Mouse (Mus musculus): ENCODE data around the gene Atp9a. TPM values are rescaled to one million over a fixed set of nuclear protein-coding genes. Genes with fewer than 3 reads are reported as not detected.
A peak's percentile ranks its signal among the peaks of the same experiment; 100 is the strongest.

Gene Atp9a
- polyA plus RNA-seq, 1 experiment from 2014 or later: 155 TPM

- Histone ChIP-seq H3K4me3 (no peak overlapping the region), H3K36me3 (replicated peaks) (peaks cover 23% of the 10 kb centered on the region), H3K9ac (no peak overlapping the region), H3K27ac (peak overlapping the region; percentile 20), H3K27me3 (replicated peaks) (no peaks in the 10 kb centered on the region), H3K4me1 (peaks cover 6% of the 10 kb centered on the region; the same call in 1 of the 2 replicates), H3K4me2 (no peak overlapping the region), H3K9me3 (no peaks in the 10 kb centered on the region)
- WGBS: 21% methylated on average over 13 of the region's 13 CpGs
- ATAC-seq (replicated peaks): 0 out of 2 replicates have a peak, but pooled peaks have one; percentile 39
Observed at GRCm38 (mm10) chr2:168702266-168702665, 39.9 kb downstream of the Atp9a start.

GRCm38 (mm10) chr2:168695027-168695403 lies 47.2 kb downstream of the Atp9a start:
- ATAC-seq (replicated peaks): no peak
- no peak overlapping the region for H3K4me2 ChIP-seq
- H3K9me3 ChIP-seq: no peaks in the 10 kb centered on the region
- no peak overlapping the region for H3K27ac ChIP-seq
- WGBS: 81% methylated on average over 7 of the region's 7 CpGs
- no peak overlapping the region for H3K4me3 ChIP-seq
- H3K4me1 ChIP-seq: peaks cover 6% of the 10 kb centered on the region
- no peak overlapping the region for H3K9ac ChIP-seq
- H3K36me3 ChIP-seq (replicated peaks): peaks cover 9% of the 10 kb centered on the region; the same call in 1 of the 2 replicates
- H3K27me3 ChIP-seq (replicated peaks): no peaks in the 10 kb centered on the region

- ATAC-seq (replicated peaks): no peak
- WGBS: 6% methylated on average over 27 of the region's 27 CpGs
- no peaks in the 10 kb centered on the region for H3K9me3 ChIP-seq
- no peak overlapping the region for H3K27ac ChIP-seq
- no peak overlapping the region for H3K9ac ChIP-seq
- H3K4me1 ChIP-seq: peaks cover 6% of the 10 kb centered on the region
- H3K4me2 ChIP-seq: no peak overlapping the region
- no peaks in the 10 kb centered on the region for H3K27me3 ChIP-seq (replicated peaks)
- H3K4me3 ChIP-seq: no peak overlapping the region
- H3K36me3 ChIP-seq (replicated peaks): peaks cover 9% of the 10 kb centered on the region; the same call in 1 of the 2 replicates
Observed at GRCm38 (mm10) chr2:168694379-168695026, 47.7 kb downstream of the Atp9a start.

- H3K9me3 ChIP-seq: no peaks in the 10 kb centered on the region
- H3K4me1 ChIP-seq: peaks cover 6% of the 10 kb centered on the region
- no peak overlapping the region for H3K4me2 ChIP-seq
- no peak overlapping the region for H3K9ac ChIP-seq
- no peak overlapping the region for H3K27ac ChIP-seq
- no peak for ATAC-seq (replicated peaks)
- peaks cover 12% of the 10 kb centered on the region; the same call in 1 of the 2 replicates for H3K36me3 ChIP-seq (replicated peaks)
- 50% methylated on average over 6 of the region's 6 CpGs for WGBS
- no peaks in the 10 kb centered on the region for H3K27me3 ChIP-seq (replicated peaks)
- no peak overlapping the region for H3K4me3 ChIP-seq
Observed at GRCm38 (mm10) chr2:168691774-168692173, 50.4 kb downstream of the Atp9a start.

GRCm38 (mm10) chr2:168687326-168687725 lies 54.9 kb downstream of the Atp9a start:
- ATAC-seq (replicated peaks): no peak
- 84% methylated on average over 12 of the region's 12 CpGs for WGBS
- H3K27ac ChIP-seq: no peak overlapping the region
- H3K9me3 ChIP-seq: no peaks in the 10 kb centered on the region
- H3K27me3 ChIP-seq (replicated peaks): no peaks in the 10 kb centered on the region
- peaks cover 5% of the 10 kb centered on the region; the same call in 1 of the 2 replicates for H3K36me3 ChIP-seq (replicated peaks)
- H3K4me1 ChIP-seq: no peaks in the 10 kb centered on the region
- H3K9ac ChIP-seq: no peak overlapping the region
- no peak overlapping the region for H3K4me2 ChIP-seq
- H3K4me3 ChIP-seq: no peak overlapping the region

GRCm38 (mm10) chr2:168685909-168686308 lies 56.3 kb downstream of the Atp9a start:
- Histone ChIP-seq H3K4me1 (no peaks in the 10 kb centered on the region), H3K27me3 (replicated peaks) (no peaks in the 10 kb centered on the region), H3K36me3 (replicated peaks) (peaks cover 10% of the 10 kb centered on the region; the same call in 1 of the 2 replicates), H3K4me3 (no peak overlapping the region), H3K9me3 (no peaks in the 10 kb centered on the region), H3K4me2 (no peak overlapping the region), H3K27ac (no peak overlapping the region), H3K9ac (no peak overlapping the region)
- ATAC-seq (replicated peaks): no peak
- 94% methylated on average over 9 of the region's 9 CpGs for WGBS

GRCm38 (mm10) chr2:168684695-168685094 lies 57.5 kb downstream of the Atp9a start:
- Histone ChIP-seq H3K4me1 (peaks cover under 1% of the 10 kb centered on the region), H3K27me3 (replicated peaks) (no peaks in the 10 kb centered on the region), H3K4me2 (no peak overlapping the region), H3K36me3 (replicated peaks) (peaks cover 13% of the 10 kb centered on the region; the same call in 1 of the 2 replicates), H3K4me3 (no peak overlapping the region), H3K27ac (no peak overlapping the region), H3K9me3 (no peaks in the 10 kb centered on the region), H3K9ac (no peak overlapping the region)
- no peak for ATAC-seq (replicated peaks)
- 62% methylated on average over 3 of the region's 3 CpGs for WGBS

GRCm38 (mm10) chr2:168683520-168684150 lies 58.6 kb downstream of the Atp9a start:
- H3K27me3 ChIP-seq (replicated peaks): no peaks in the 10 kb centered on the region
- ATAC-seq (replicated peaks): no peak
- WGBS: 55% methylated on average over 15 of the region's 15 CpGs
- no peak overlapping the region for H3K9ac ChIP-seq
- H3K27ac ChIP-seq: no peak overlapping the region
- no peaks in the 10 kb centered on the region for H3K9me3 ChIP-seq
- peaks cover 13% of the 10 kb centered on the region; the same call in 1 of the 2 replicates for H3K36me3 ChIP-seq (replicated peaks)
- H3K4me3 ChIP-seq: no peak overlapping the region
- H3K4me1 ChIP-seq: peaks cover 11% of the 10 kb centered on the region
- no peak overlapping the region for H3K4me2 ChIP-seq

GRCm38 (mm10) chr2:168682721-168683120 lies 59.5 kb downstream of the Atp9a start:
- Histone ChIP-seq H3K36me3 (replicated peaks) (peaks cover 9% of the 10 kb centered on the region; the same call in 1 of the 2 replicates), H3K4me3 (no peak overlapping the region), H3K9me3 (no peaks in the 10 kb centered on the region), H3K27me3 (replicated peaks) (no peaks in the 10 kb centered on the region), H3K4me1 (peaks cover 15% of the 10 kb centered on the region), H3K4me2 (no peak overlapping the region), H3K9ac (no peak overlapping the region), H3K27ac (no peak overlapping the region)
- no peak for ATAC-seq (replicated peaks)
- WGBS: 86% methylated on average over 2 of the region's 2 CpGs

- no peak overlapping the region for H3K4me3 ChIP-seq
- no peak overlapping the region for H3K9ac ChIP-seq
- ATAC-seq (replicated peaks): no peak
- H3K36me3 ChIP-seq (replicated peaks): peaks cover 9% of the 10 kb centered on the region; the same call in 1 of the 2 replicates
- no peaks in the 10 kb centered on the region for H3K27me3 ChIP-seq (replicated peaks)
- peaks cover 21% of the 10 kb centered on the region for H3K4me1 ChIP-seq
- H3K27ac ChIP-seq: no peak overlapping the region
- no peak overlapping the region for H3K4me2 ChIP-seq
- H3K9me3 ChIP-seq: no peaks in the 10 kb centered on the region
- 94% methylated on average over 9 of the region's 9 CpGs for WGBS
Observed at GRCm38 (mm10) chr2:168681531-168681930, 60.7 kb downstream of the Atp9a start.

GRCm38 (mm10) chr2:168679381-168680199 lies 62.6 kb downstream of the Atp9a start:
- WGBS: 32% methylated on average over 19 of the region's 19 CpGs
- 0 out of 2 replicates have a peak overlapping the region, but pooled peaks have one; percentile 3 for H3K4me2 ChIP-seq

More at GRCm38 (mm10) chr2:168679381-168680199, 62.6 kb downstream of the Atp9a start:
- peak; percentile 40 for ATAC-seq (replicated peaks)
- no peaks in the 10 kb centered on the region for H3K9me3 ChIP-seq
- no peaks in the 10 kb centered on the region for H3K27me3 ChIP-seq (replicated peaks)
- no peak overlapping the region for H3K4me3 ChIP-seq
- peak overlapping the region; percentile 78 for H3K27ac ChIP-seq
- H3K4me1 ChIP-seq: peaks cover 21% of the 10 kb centered on the region
- H3K36me3 ChIP-seq (replicated peaks): peaks cover 16% of the 10 kb centered on the region
- no peak overlapping the region for H3K9ac ChIP-seq

Measured in midbrain, embryonic 15.5 days (tissue).